Mouse (Mus musculus): ENCODE data around the gene Tcf19. TPM values are rescaled to one million over a fixed set of nuclear protein-coding genes. Genes with fewer than 3 reads are reported as not detected.
"Not testable (repeated sequence)": the region's sequence is repeated elsewhere in the genome, so short reads cannot be mapped to it uniquely, and the experiment has no call there.

Tcf19 gene
- polyA plus RNA-seq, 1 experiment from 2014 or later = 48.8 TPM

- no peak overlapping the region for H3K4me2 ChIP-seq
- H3K4me1 ChIP-seq = peaks cover 4% of the 10 kb centered on the region; the same call in 1 of the 2 replicates
- 2% methylated on average over 9 of the region's 9 CpGs for whole genome bisulfite sequencing
- no peaks in the 10 kb centered on the region for H3K36me3 ChIP-seq
- H3K9me3 ChIP-seq = no peaks in the 10 kb centered on the region
- H3K27me3 ChIP-seq (replicated peaks) = 0 out of 2 replicates have a peak, but pooled peaks cover 3% of the 10 kb centered on the region
- H3K9ac ChIP-seq = no peak overlapping the region
- no peak for ATAC-seq (ENCODE audit: extremely low read depth, insufficient number of reproducible peaks, low FRiP score, low TSS enrichment)
- no peak overlapping the region for H3K4me3 ChIP-seq
- no peak overlapping the region for H3K27ac ChIP-seq (replicated peaks)
Measured at GRCm38 (mm10) chr17:35484066-35484465, 32.6 kb downstream of the Tcf19 start.

DNA sequence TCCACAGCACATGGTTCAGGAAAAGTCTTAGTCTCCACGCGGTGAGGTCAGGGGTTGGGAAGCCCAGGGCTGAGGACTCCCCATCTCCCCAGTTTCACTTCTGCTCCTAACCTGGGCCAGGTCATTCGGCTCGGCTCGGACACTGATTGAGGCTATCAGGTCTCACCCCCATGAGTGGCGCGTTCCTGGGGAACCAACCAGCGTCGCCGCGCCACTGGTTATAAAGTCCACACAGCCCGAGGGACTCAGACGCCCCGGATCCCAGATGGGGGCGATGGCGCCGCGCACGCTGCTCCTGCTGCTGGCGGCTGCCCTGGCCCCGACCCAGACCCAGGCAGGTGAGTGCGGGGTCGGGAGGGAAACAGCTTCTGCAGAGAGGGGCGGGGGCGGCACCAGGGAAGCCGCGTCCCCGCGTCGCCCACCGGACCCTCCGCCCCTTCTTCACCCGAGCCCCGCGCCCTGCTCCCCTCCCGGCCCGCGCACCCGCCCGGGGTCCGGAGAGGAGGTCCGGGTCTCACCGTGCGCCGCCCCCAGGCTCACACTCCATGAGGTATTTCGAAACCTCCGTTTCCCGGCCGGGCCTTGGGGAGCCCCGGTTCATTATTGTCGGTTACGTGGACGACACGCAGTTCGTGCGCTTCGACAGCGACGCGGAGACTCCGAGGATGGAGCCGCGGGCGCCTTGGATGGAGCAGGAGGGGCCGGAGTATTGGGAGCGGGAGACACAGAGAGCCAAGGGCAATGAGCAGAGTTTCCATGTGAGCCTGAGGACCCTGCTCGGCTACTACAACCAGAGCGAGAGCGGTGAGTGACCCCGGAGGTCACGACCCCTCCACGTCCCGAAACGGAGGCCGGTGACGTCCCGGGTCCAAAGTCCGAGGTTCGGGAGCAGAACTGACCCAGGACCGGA lies 46.5 kb downstream of the Tcf19 start, which contains the start of gene H2-Q10:
H2-Q10 (plus strand) TSS at position 248 of the 910 bp plus-strand sequence.
- no peaks in the 10 kb centered on the region for H3K36me3 ChIP-seq
- H3K9me3 ChIP-seq = no peaks in the 10 kb centered on the region
- peak within 1 kb of the TSS; percentile 57 for H3K9ac ChIP-seq
- H3K4me1 ChIP-seq = peaks cover 13% of the 10 kb centered on the region
- H3K27me3 ChIP-seq (replicated peaks) = peaks cover 68% of the 10 kb centered on the region
- peak within 1 kb of the TSS; percentile 88 for H3K4me2 ChIP-seq
- ATAC-seq (ENCODE audit: extremely low read depth, insufficient number of reproducible peaks, low FRiP score, low TSS enrichment) = no peak
- H3K27ac ChIP-seq (replicated peaks) = no peak within 1 kb of the TSS
- 2% methylated on average over 79 of the region's 80 CpGs for WGBS
- peak within 1 kb of the TSS; percentile 56 for H3K4me3 ChIP-seq

- not testable (repeated sequence) for H3K9me3 ChIP-seq
- WGBS = 39% methylated on average over 3 of the region's 3 CpGs
Measured at GRCm38 (mm10) chr17:35468936-35469335, 47.7 kb downstream of the Tcf19 start.

DNA sequence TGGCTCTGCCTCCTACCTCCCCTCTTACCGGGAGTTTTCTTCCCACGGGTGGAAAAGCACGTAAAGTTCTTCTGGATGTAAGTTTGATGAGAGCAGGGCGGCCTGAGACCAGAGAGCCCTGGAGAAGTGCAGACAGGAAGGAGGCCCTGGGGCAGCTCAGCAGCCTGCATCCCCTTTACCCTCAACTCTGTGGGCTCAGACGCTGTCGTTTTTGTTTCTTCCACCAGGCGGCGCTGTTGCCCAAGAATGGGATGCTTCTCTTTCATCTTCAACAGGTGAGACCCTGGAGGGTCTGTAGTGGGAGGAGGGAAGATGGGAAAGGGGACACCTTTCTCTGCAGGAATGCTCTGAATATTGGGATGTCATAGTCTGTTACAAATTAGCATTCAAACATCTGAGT lies 51.0 kb downstream of the Tcf19 start:
- not testable (repeated sequence) for H3K9ac ChIP-seq; H3K36me3 ChIP-seq; H3K27ac ChIP-seq (replicated peaks); H3K4me2 ChIP-seq; ATAC-seq (ENCODE audit: extremely low read depth, insufficient number of reproducible peaks, low FRiP score, low TSS enrichment); H3K4me3 ChIP-seq; H3K9me3 ChIP-seq
- peaks cover 11% of the 10 kb centered on the region for H3K4me1 ChIP-seq
- H3K27me3 ChIP-seq (replicated peaks) = peaks cover 47% of the 10 kb centered on the region
- 7% methylated on average over 8 of the region's 8 CpGs for WGBS

More at GRCm38 (mm10) chr17:35468936-35469335, 47.7 kb downstream of the Tcf19 start:
- not testable (repeated sequence) for H3K4me3 ChIP-seq; H3K27ac ChIP-seq (replicated peaks); H3K4me2 ChIP-seq; H3K9ac ChIP-seq; H3K36me3 ChIP-seq; ATAC-seq (ENCODE audit: extremely low read depth, insufficient number of reproducible peaks, low FRiP score, low TSS enrichment)
- Histone ChIP-seq H3K27me3 (replicated peaks) (peaks cover 67% of the 10 kb centered on the region), H3K4me1 (peaks cover 13% of the 10 kb centered on the region)

Other genes starting within 250 kb of the Tcf19 start
- gene H2-Q1, start 196.4 kb downstream of the Tcf19 start, polyA plus RNA-seq (2015; fragmentation: Nextera tagmentation; extraction: Ambion mirVana) = 0.19 and 0.29 TPM in 2 replicates
- 3.3 and 3.4 TPM in 2 replicates for gene H2-Q2, start 174.6 kb downstream of the Tcf19 start, polyA plus RNA-seq (2015; fragmentation: Nextera tagmentation; extraction: Ambion mirVana)
- 2.6 and 2.9 TPM in 2 replicates for gene H2-Q4, start 137.2 kb downstream of the Tcf19 start, polyA plus RNA-seq (2015; fragmentation: Nextera tagmentation; extraction: Ambion mirVana)
- 0.23 and 0.61 TPM in 2 replicates for gene H2-Q6, start 92.0 kb downstream of the Tcf19 start, polyA plus RNA-seq (2015; fragmentation: Nextera tagmentation; extraction: Ambion mirVana)
- 1.2 and 2.1 TPM in 2 replicates for gene H2-Q7, start 77.7 kb downstream of the Tcf19 start, polyA plus RNA-seq (2015; fragmentation: Nextera tagmentation; extraction: Ambion mirVana)
- 1.4 and 5.2 TPM in 2 replicates for gene H2-Q10, start 46.7 kb downstream of the Tcf19 start, polyA plus RNA-seq (2015; fragmentation: Nextera tagmentation; extraction: Ambion mirVana)
- gene Pou5f1, start 10.8 kb downstream of the Tcf19 start, polyA plus RNA-seq (2015; fragmentation: Nextera tagmentation; extraction: Ambion mirVana) = not detected in 2 replicates
- gene Cchcr1, start 276 bp upstream of the Tcf19 start, polyA plus RNA-seq (2015; fragmentation: Nextera tagmentation; extraction: Ambion mirVana) = 12.3 and 14.6 TPM in 2 replicates
- 0.90 and 1.5 TPM in 2 replicates for gene Psors1c2, start 16.4 kb upstream of the Tcf19 start, polyA plus RNA-seq (2015; fragmentation: Nextera tagmentation; extraction: Ambion mirVana)
- 0.39 and 0.42 TPM in 2 replicates for gene Cdsn, start 35.3 kb upstream of the Tcf19 start, polyA plus RNA-seq (2015; fragmentation: Nextera tagmentation; extraction: Ambion mirVana)
- gene 2300002M23Rik, start 50.6 kb upstream of the Tcf19 start, polyA plus RNA-seq (2015; fragmentation: Nextera tagmentation; extraction: Ambion mirVana) = not detected in 2 replicates
- gene Sfta2, start 84.7 kb upstream of the Tcf19 start, polyA plus RNA-seq (2015; fragmentation: Nextera tagmentation; extraction: Ambion mirVana) = 1.5 and 1.8 TPM in 2 replicates
- not detected in 2 replicates for gene Gm9573, start 109.8 kb upstream of the Tcf19 start, polyA plus RNA-seq (2015; fragmentation: Nextera tagmentation; extraction: Ambion mirVana)
- gene Mucl3, start 126.9 kb upstream of the Tcf19 start, polyA plus RNA-seq (2015; fragmentation: Nextera tagmentation; extraction: Ambion mirVana) = 0.36 and 0.39 TPM in 2 replicates
- gene Vars2, start 150.8 kb upstream of the Tcf19 start, polyA plus RNA-seq (2015; fragmentation: Nextera tagmentation; extraction: Ambion mirVana) = 12.2 and 13.5 TPM in 2 replicates
- gene Gtf2h4, start 156.9 kb upstream of the Tcf19 start, polyA plus RNA-seq (2015; fragmentation: Nextera tagmentation; extraction: Ambion mirVana) = 25.7 and 27.7 TPM in 2 replicates
- gene Ddr1, start 187.8 kb upstream of the Tcf19 start, polyA plus RNA-seq (2015; fragmentation: Nextera tagmentation; extraction: Ambion mirVana) = 122 and 130 TPM in 2 replicates

All from heart, embryonic 13.5 days (tissue).